Mouse (Mus musculus): ENCODE results near the gene Anks1b. TPM values are rescaled to one million over a fixed set of nuclear protein-coding genes. Genes with fewer than 3 reads are reported as not detected.

The Anks1b gene
- polyA plus RNA-seq, 1 experiment from 2014 or later, result 1.5 TPM

- Histone ChIP-seq H3K9ac (ENCODE audit: low read length) (no peak overlapping the region), H3K27me3 (replicated peaks; ENCODE audit: control insufficient read depth, insufficient read depth, low read length) (no peaks in the 10 kb centered on the region), H3K36me3 (ENCODE audit: control insufficient read depth, insufficient read depth, low read length) (no peaks in the 10 kb centered on the region), H3K9me3 (ENCODE audit: control insufficient read depth, low read length) (no peaks in the 10 kb centered on the region), H3K27ac (ENCODE audit: low read depth) (no peak overlapping the region), H3K4me1 (replicated peaks; ENCODE audit: control insufficient read depth, insufficient read depth, low read length) (no peaks in the 10 kb centered on the region), H3K4me3 (ENCODE audit: low read depth, low read length) (no peak overlapping the region), H3K4me2 (ENCODE audit: low read length) (no peak overlapping the region)
- no peak for DNase-seq (ENCODE audit: low spot score)
- no peak for ATAC-seq (replicated peaks; ENCODE audit: low FRiP score, low TSS enrichment, low read depth)
- WGBS, result 85% methylated on average over 4 of the region's 4 CpGs
These were observed 884.5 kb downstream of the Anks1b start for GRCm38 (mm10) chr10:90757773-90758172.

GRCm38 (mm10) chr10:90759929-90760328, 886.6 kb downstream of the Anks1b start:
- Histone ChIP-seq H3K27me3 (replicated peaks; ENCODE audit: control insufficient read depth, insufficient read depth, low read length) (no peaks in the 10 kb centered on the region), H3K9ac (ENCODE audit: low read length) (no peak overlapping the region), H3K4me3 (ENCODE audit: low read depth, low read length) (no peak overlapping the region), H3K9me3 (ENCODE audit: control insufficient read depth, low read length) (no peaks in the 10 kb centered on the region), H3K4me1 (replicated peaks; ENCODE audit: control insufficient read depth, insufficient read depth, low read length) (no peaks in the 10 kb centered on the region), H3K36me3 (ENCODE audit: control insufficient read depth, insufficient read depth, low read length) (no peaks in the 10 kb centered on the region), H3K4me2 (ENCODE audit: low read length) (no peak overlapping the region), H3K27ac (ENCODE audit: low read depth) (no peak overlapping the region)
- ATAC-seq (replicated peaks; ENCODE audit: low FRiP score, low TSS enrichment, low read depth) (no peak), DNase-seq (ENCODE audit: low spot score) (no peak)
- WGBS, result 82% methylated on average over 5 of the region's 5 CpGs

- Histone ChIP-seq H3K9me3 (ENCODE audit: control insufficient read depth, low read length) (no peaks in the 10 kb centered on the region), H3K4me2 (ENCODE audit: low read length) (no peak overlapping the region), H3K4me1 (replicated peaks; ENCODE audit: control insufficient read depth, insufficient read depth, low read length) (no peaks in the 10 kb centered on the region), H3K9ac (ENCODE audit: low read length) (no peak overlapping the region), H3K36me3 (ENCODE audit: control insufficient read depth, insufficient read depth, low read length) (no peaks in the 10 kb centered on the region), H3K27me3 (replicated peaks; ENCODE audit: control insufficient read depth, insufficient read depth, low read length) (no peaks in the 10 kb centered on the region), H3K4me3 (ENCODE audit: low read depth, low read length) (no peak overlapping the region), H3K27ac (ENCODE audit: low read depth) (no peak overlapping the region)
- 58% methylated on average over 3 of the region's 3 CpGs for WGBS
- DNase-seq (ENCODE audit: low spot score) (no peak), ATAC-seq (replicated peaks; ENCODE audit: low FRiP score, low TSS enrichment, low read depth) (no peak)
These were observed 893.0 kb downstream of the Anks1b start for GRCm38 (mm10) chr10:90766261-90766660.

- H3K27ac ChIP-seq (ENCODE audit: low read depth), result no peak overlapping the region
- H3K9ac ChIP-seq (ENCODE audit: low read length), result no peak overlapping the region
- H3K4me1 ChIP-seq (replicated peaks; ENCODE audit: control insufficient read depth, insufficient read depth, low read length), result no peaks in the 10 kb centered on the region
- H3K9me3 ChIP-seq (ENCODE audit: control insufficient read depth, low read length), result no peaks in the 10 kb centered on the region
- H3K27me3 ChIP-seq (replicated peaks; ENCODE audit: control insufficient read depth, insufficient read depth, low read length), result no peaks in the 10 kb centered on the region
- H3K4me2 ChIP-seq (ENCODE audit: low read length), result no peak overlapping the region
- ATAC-seq (replicated peaks; ENCODE audit: low FRiP score, low TSS enrichment, low read depth) (no peak), DNase-seq (ENCODE audit: low spot score) (no peak)
- H3K36me3 ChIP-seq (ENCODE audit: control insufficient read depth, insufficient read depth, low read length), result no peaks in the 10 kb centered on the region
- H3K4me3 ChIP-seq (ENCODE audit: low read depth, low read length), result no peak overlapping the region
- 34% methylated on average over 11 of the region's 11 CpGs for WGBS
These were observed 897.2 kb downstream of the Anks1b start for GRCm38 (mm10) chr10:90770403-90770955.

GRCm38 (mm10) chr10:90771046-90771445, 897.7 kb downstream of the Anks1b start:
- no peaks in the 10 kb centered on the region for H3K9me3 ChIP-seq (ENCODE audit: control insufficient read depth, low read length)
- no peaks in the 10 kb centered on the region for H3K27me3 ChIP-seq (replicated peaks; ENCODE audit: control insufficient read depth, insufficient read depth, low read length)
- no peak overlapping the region for H3K27ac ChIP-seq (ENCODE audit: low read depth)
- no peaks in the 10 kb centered on the region for H3K4me1 ChIP-seq (replicated peaks; ENCODE audit: control insufficient read depth, insufficient read depth, low read length)
- DNase-seq (ENCODE audit: low spot score) (no peak), ATAC-seq (replicated peaks; ENCODE audit: low FRiP score, low TSS enrichment, low read depth) (no peak)
- H3K36me3 ChIP-seq (ENCODE audit: control insufficient read depth, insufficient read depth, low read length), result no peaks in the 10 kb centered on the region
- no peak overlapping the region for H3K4me3 ChIP-seq (ENCODE audit: low read depth, low read length)
- no peak overlapping the region for H3K9ac ChIP-seq (ENCODE audit: low read length)
- WGBS, result 54% methylated on average over 7 of the region's 7 CpGs
- no peak overlapping the region for H3K4me2 ChIP-seq (ENCODE audit: low read length)

- no peak overlapping the region for H3K27ac ChIP-seq (ENCODE audit: low read depth)
- no peaks in the 10 kb centered on the region for H3K9me3 ChIP-seq (ENCODE audit: control insufficient read depth, low read length)
- no peak overlapping the region for H3K4me3 ChIP-seq (ENCODE audit: low read depth, low read length)
- WGBS, result 6% methylated on average over 15 of the region's 15 CpGs
- H3K27me3 ChIP-seq (replicated peaks; ENCODE audit: control insufficient read depth, insufficient read depth, low read length), result no peaks in the 10 kb centered on the region
- no peak for ATAC-seq (replicated peaks; ENCODE audit: low FRiP score, low TSS enrichment, low read depth)
- no peak overlapping the region for H3K9ac ChIP-seq (ENCODE audit: low read length)
- H3K4me1 ChIP-seq (replicated peaks; ENCODE audit: control insufficient read depth, insufficient read depth, low read length), result no peaks in the 10 kb centered on the region
- no peak overlapping the region for H3K4me2 ChIP-seq (ENCODE audit: low read length)
- peak; percentile 57 for DNase-seq (ENCODE audit: low spot score)
- H3K36me3 ChIP-seq (ENCODE audit: control insufficient read depth, insufficient read depth, low read length), result no peaks in the 10 kb centered on the region
These were observed 898.3 kb downstream of the Anks1b start for GRCm38 (mm10) chr10:90771471-90772226.

GRCm38 (mm10) chr10:90779561-90780400, 906.5 kb downstream of the Anks1b start:
- ATAC-seq (replicated peaks; ENCODE audit: low FRiP score, low TSS enrichment, low read depth) (no peak), DNase-seq (ENCODE audit: low spot score) (peak; percentile 29)
- no peak overlapping the region for H3K4me3 ChIP-seq (ENCODE audit: low read depth, low read length)
- H3K9me3 ChIP-seq (ENCODE audit: control insufficient read depth, low read length), result no peaks in the 10 kb centered on the region
- H3K4me1 ChIP-seq (replicated peaks; ENCODE audit: control insufficient read depth, insufficient read depth, low read length), result no peaks in the 10 kb centered on the region
- H3K9ac ChIP-seq (ENCODE audit: low read length), result no peak overlapping the region
- WGBS, result 53% methylated on average over 13 of the region's 13 CpGs
- no peak overlapping the region for H3K4me2 ChIP-seq (ENCODE audit: low read length)
- H3K27ac ChIP-seq (ENCODE audit: low read depth), result no peak overlapping the region
- no peaks in the 10 kb centered on the region for H3K27me3 ChIP-seq (replicated peaks; ENCODE audit: control insufficient read depth, insufficient read depth, low read length)
- no peaks in the 10 kb centered on the region for H3K36me3 ChIP-seq (ENCODE audit: control insufficient read depth, insufficient read depth, low read length)

- Histone ChIP-seq H3K36me3 (ENCODE audit: control insufficient read depth, insufficient read depth, low read length) (no peaks in the 10 kb centered on the region), H3K4me3 (ENCODE audit: low read depth, low read length) (no peak overlapping the region), H3K9me3 (ENCODE audit: control insufficient read depth, low read length) (no peaks in the 10 kb centered on the region), H3K4me1 (replicated peaks; ENCODE audit: control insufficient read depth, insufficient read depth, low read length) (no peaks in the 10 kb centered on the region), H3K27me3 (replicated peaks; ENCODE audit: control insufficient read depth, insufficient read depth, low read length) (no peaks in the 10 kb centered on the region), H3K27ac (ENCODE audit: low read depth) (no peak overlapping the region), H3K4me2 (ENCODE audit: low read length) (no peak overlapping the region), H3K9ac (ENCODE audit: low read length) (no peak overlapping the region)
- 83% methylated on average over 4 of the region's 4 CpGs for WGBS
- no peak for DNase-seq (ENCODE audit: low spot score)
- ATAC-seq (replicated peaks; ENCODE audit: low FRiP score, low TSS enrichment, low read depth), result no peak
These were observed 911.8 kb downstream of the Anks1b start for GRCm38 (mm10) chr10:90784981-90785650.

Data from intestine, embryonic 14.5 days (tissue).